ENCODE assay signal across 15 mouse cellular contexts in genomic region chr13:14457043-14457442, GRCm38 (mm10).
"Had no signal": no experiment of that assay in that cellular context is flagged by ENCODE, and none has a peak within 500 bp of the region (broad histone marks: within the 10 kb centered on the region; RNA-seq: fewer than 3 reads in every experiment).

No protein-coding gene starts in this region.

- H3K4me2 ChIP-seq: neural tube, embryonic 15.5 days; stomach, embryonic 15.5 days had no signal

- H3K27me3 ChIP-seq: neural tube, embryonic 15.5 days; stomach, embryonic 15.5 days had no signal

- H3K9ac ChIP-seq: neural tube, embryonic 15.5 days; stomach, embryonic 15.5 days had no signal

- H3K9me3 ChIP-seq: neural tube, embryonic 15.5 days; stomach, embryonic 15.5 days had no signal

- H3K4me1 ChIP-seq: neural tube, embryonic 15.5 days; stomach, embryonic 15.5 days had no signal

- DNase-seq: retina, postnatal 1 day; right cerebral cortex, adult 18-20 months; right cerebral cortex, postnatal 14 days; right cerebral cortex, postnatal 25 days; right cerebral cortex, postnatal 4 days; spleen, adult 18-20 months; thymus, adult 18-20 months; thymus, adult 2 months; thymus, postnatal 14 days; thymus, postnatal 25 days; thymus, postnatal 36 days; thymus, postnatal 4 days had no signal

- H3K4me3 ChIP-seq: neural tube, embryonic 15.5 days; stomach, embryonic 15.5 days had no signal

- H3K27ac ChIP-seq: neural tube, embryonic 15.5 days; stomach, embryonic 15.5 days; stomach, postnatal 0 days had no signal

- H3K36me3 ChIP-seq: stomach, embryonic 15.5 days had no signal
